Mouse (Mus musculus): ENCODE results near the gene Shank2. TPM values are rescaled to one million over a fixed set of nuclear protein-coding genes. Genes with fewer than 3 reads are reported as not detected.

Gene Shank2
- total and polyA plus RNA-seq, 3 experiments, result not detected

GRCm38 (mm10) chr7:144268778-144269177 lies 267.1 kb downstream of the Shank2 start:
- Histone ChIP-seq H3K27me3 (replicated peaks) (peaks cover 55% of the 10 kb centered on the region), H3K4me2 (ENCODE audit: insufficient read depth, low read depth, poor library complexity, severe bottlenecking) (no peak overlapping the region), H3K4me1 (ENCODE audit: control insufficient read depth in 1 of 2, insufficient read depth in 2 of 2) (no peaks in the 10 kb centered on the region), H3K79me2 (replicated peaks; ENCODE audit: control insufficient read depth, extremely low read depth, insufficient read depth, poor library complexity, severe bottlenecking) (no peaks in the 10 kb centered on the region), H3K4me3 (replicated peaks in 1 of 3; ENCODE audit: low read depth in 2 of 3, low read length in 2 of 3, poor library complexity in 1 of 3) (no peak overlapping the region), H3K36me3 (replicated peaks in 1 of 2; ENCODE audit: control insufficient read depth in 1 of 2, insufficient read depth in 1 of 2, low read length in 1 of 2) (no peaks in the 10 kb centered on the region), H3K27ac (ENCODE audit: insufficient read depth, low read depth) (no peak overlapping the region), H3K9ac (ENCODE audit: insufficient read depth, low read depth) (no peak overlapping the region), H3K9me3 (replicated peaks; ENCODE audit: low read length) (no peaks in the 10 kb centered on the region)
- dilution Hi-C loops (cut with MboI; ENCODE audit: extremely low pct_ligation_motif_present, extremely low pct_unique_long_range_greater_than_20kb, low sequenced_read_pairs), result no loop called here
- in situ Hi-C loops (cut with MboI; ENCODE audit: low pct_ligation_motif_present, low pct_unique_long_range_greater_than_20kb, low sequenced_read_pairs), result no loop called here
- DNase-seq (ENCODE audit: extremely low read depth), result no peak
- TF ChIP-seq USF2 (conservative IDR thresholded peaks at IDR 0.05; ENCODE audit: low read depth, low read length) (no peak), MEF2A (IDR thresholded peaks at IDR 0.05; ENCODE audit: borderline replicate concordance, low read depth, low read length) (no peak), SIN3A (IDR thresholded peaks at IDR 0.05; ENCODE audit: low read length) (no peak), USF1 (IDR thresholded peaks at IDR 0.05; ENCODE audit: low read depth, low read length) (no peak), RCOR1 (conservative IDR thresholded peaks at IDR 0.05; ENCODE audit: low read depth, low read length) (no peak), UBTF (IDR thresholded peaks at IDR 0.05; ENCODE audit: low read depth, low read length) (no peak), ZKSCAN1 (IDR thresholded peaks at IDR 0.05; ENCODE audit: borderline replicate concordance, low read depth, low read length) (no peak)

GRCm38 (mm10) chr7:144271074-144271473 lies 269.3 kb downstream of the Shank2 start:
- in situ Hi-C loops (cut with MboI; ENCODE audit: low pct_ligation_motif_present, low pct_unique_long_range_greater_than_20kb, low sequenced_read_pairs), result no loop called here
- no peaks in the 10 kb centered on the region for H3K9me3 ChIP-seq (replicated peaks; ENCODE audit: low read length)
- H3K4me2 ChIP-seq (ENCODE audit: insufficient read depth, low read depth, poor library complexity, severe bottlenecking), result no peak overlapping the region
- no peaks in the 10 kb centered on the region for H3K36me3 ChIP-seq (replicated peaks in 1 of 2; ENCODE audit: control insufficient read depth in 1 of 2, insufficient read depth in 1 of 2, low read length in 1 of 2)
- no peak overlapping the region for H3K4me3 ChIP-seq (replicated peaks in 1 of 3; ENCODE audit: low read depth in 2 of 3, low read length in 2 of 3, poor library complexity in 1 of 3)
- no peak for DNase-seq (ENCODE audit: extremely low read depth)
- H3K9ac ChIP-seq (ENCODE audit: insufficient read depth, low read depth), result no peak overlapping the region
- dilution Hi-C loops (cut with MboI; ENCODE audit: extremely low pct_ligation_motif_present, extremely low pct_unique_long_range_greater_than_20kb, low sequenced_read_pairs), result no loop called here
- no peaks in the 10 kb centered on the region for H3K4me1 ChIP-seq (ENCODE audit: control insufficient read depth in 1 of 2, insufficient read depth in 2 of 2)
- peaks cover 61% of the 10 kb centered on the region for H3K27me3 ChIP-seq (replicated peaks)
- no peak overlapping the region for H3K27ac ChIP-seq (ENCODE audit: insufficient read depth, low read depth)
- no peaks in the 10 kb centered on the region for H3K79me2 ChIP-seq (replicated peaks; ENCODE audit: control insufficient read depth, extremely low read depth, insufficient read depth, poor library complexity, severe bottlenecking)
- TF ChIP-seq ZMIZ1 (IDR thresholded peaks at IDR 0.05; ENCODE audit: low read depth, low read length), result no peak

- Histone ChIP-seq H3K4me3 (replicated peaks in 1 of 3; ENCODE audit: low read depth in 2 of 3, low read length in 2 of 3, poor library complexity in 1 of 3) (no peak overlapping the region), H3K4me1 (ENCODE audit: control insufficient read depth in 1 of 2, insufficient read depth in 2 of 2) (no peaks in the 10 kb centered on the region), H3K9me3 (replicated peaks; ENCODE audit: low read length) (no peaks in the 10 kb centered on the region), H3K36me3 (replicated peaks in 1 of 2; ENCODE audit: control insufficient read depth in 1 of 2, insufficient read depth in 1 of 2, low read length in 1 of 2) (no peaks in the 10 kb centered on the region), H3K27me3 (replicated peaks) (peaks cover 94% of the 10 kb centered on the region), H3K9ac (ENCODE audit: insufficient read depth, low read depth) (no peak overlapping the region), H3K27ac (ENCODE audit: insufficient read depth, low read depth) (no peak overlapping the region), H3K79me2 (replicated peaks; ENCODE audit: control insufficient read depth, extremely low read depth, insufficient read depth, poor library complexity, severe bottlenecking) (no peaks in the 10 kb centered on the region), H3K4me2 (ENCODE audit: insufficient read depth, low read depth, poor library complexity, severe bottlenecking) (no peak overlapping the region)
- TF ChIP-seq GABPA (IDR thresholded peaks at IDR 0.05; ENCODE audit: insufficient replicate concordance, low read depth, low read length), result no peak
- TF ChIP-seq NRF1 (IDR thresholded peaks at IDR 0.05; ENCODE audit: low read depth, low read length), result no peak
- TF ChIP-seq TCF12 (IDR thresholded peaks at IDR 0.05; ENCODE audit: low read depth, low read length), result no peak
- TF ChIP-seq E2F4 (IDR thresholded peaks at IDR 0.05; ENCODE audit: insufficient replicate concordance, low read depth, low read length), result no peak
- no peak for TF ChIP-seq USF2 (conservative IDR thresholded peaks at IDR 0.05; ENCODE audit: low read depth, low read length)
- no peak for TF ChIP-seq MAFK (IDR thresholded peaks at IDR 0.05; ENCODE audit: insufficient replicate concordance, low read length)
- no peak for TF ChIP-seq RAD21 (IDR thresholded peaks at IDR 0.05; ENCODE audit: low read depth, low read length)
- TF ChIP-seq ELF1 (IDR thresholded peaks at IDR 0.05; ENCODE audit: low read depth, low read length), result no peak
- TF ChIP-seq ZKSCAN1 (IDR thresholded peaks at IDR 0.05; ENCODE audit: borderline replicate concordance, low read depth, low read length), result no peak
- no peak for TF ChIP-seq ETS1 (conservative IDR thresholded peaks at IDR 0.05; ENCODE audit: low read depth, low read length)
- no peak for TF ChIP-seq MEF2A (IDR thresholded peaks at IDR 0.05; ENCODE audit: borderline replicate concordance, low read depth, low read length)
- TF ChIP-seq NELFE (IDR thresholded peaks at IDR 0.05; ENCODE audit: low read depth, low read length), result no peak
- no peak for TF ChIP-seq EP300 (IDR thresholded peaks at IDR 0.05; ENCODE audit: low read length)
- dilution Hi-C loops (cut with MboI; ENCODE audit: extremely low pct_ligation_motif_present, extremely low pct_unique_long_range_greater_than_20kb, low sequenced_read_pairs) (no loop called here), in situ Hi-C loops (cut with MboI; ENCODE audit: low pct_ligation_motif_present, low pct_unique_long_range_greater_than_20kb, low sequenced_read_pairs) (no loop called here)
- DNase-seq (ENCODE audit: extremely low read depth), result no peak
Observed at GRCm38 (mm10) chr7:144278703-144279102, 277.0 kb downstream of the Shank2 start.
